15 mouse cellular contexts compared by ENCODE assay signal in the genomic region with DNA sequence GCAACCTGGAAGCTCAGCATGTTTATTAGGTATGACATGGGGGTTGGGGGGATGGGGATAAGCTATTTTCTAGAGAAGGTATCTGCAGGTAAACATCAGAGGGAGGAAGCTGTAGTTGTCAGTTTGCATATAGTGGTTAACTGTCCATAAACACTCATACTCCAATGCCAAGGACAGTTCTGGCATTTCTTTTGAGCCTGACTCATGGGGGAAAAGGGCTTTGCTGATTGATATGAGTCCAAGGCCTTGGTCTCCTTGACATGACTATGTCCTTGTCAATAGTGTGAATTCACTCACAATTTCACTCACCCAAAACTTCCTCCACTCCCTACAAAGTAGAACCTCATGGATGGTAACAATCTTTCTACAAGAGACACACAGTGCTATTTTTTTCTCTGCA. TPM values are rescaled to one million over a fixed set of nuclear protein-coding genes. Genes with fewer than 3 reads are reported as not detected.
"Had no signal": no experiment of that assay in that cellular context is flagged by ENCODE, and none has a peak within 500 bp of the region (broad histone marks: within the 10 kb centered on the region; RNA-seq: fewer than 3 reads in every experiment).

No protein-coding gene starts in this region.

- DNase-seq: lung, adult 18-20 months; lung, embryonic 14.5 days; lung, postnatal 10 days; lung, postnatal 4 days; midbrain, embryonic 14.5 days; retina, postnatal 1 day; right cerebral cortex, adult 18-20 months; right cerebral cortex, postnatal 25 days; right cerebral cortex, postnatal 4 days; spleen, adult 18-20 months; thymus, adult 18-20 months; thymus, postnatal 14 days; thymus, postnatal 36 days had no signal

RNA-seq across cellular contexts. Expression of gene Olfr38, which starts 8.4 kb away (rescaled TPM):
- total RNA-seq: megakaryocyte, adult 5-6 weeks; megakaryocyte-erythroid progenitor cell, adult 5-6 weeks had no signal

RNA-seq across cellular contexts. Expression of gene Olfr453, which starts 8.7 kb away (rescaled TPM):
- total RNA-seq: megakaryocyte, adult 5-6 weeks; megakaryocyte-erythroid progenitor cell, adult 5-6 weeks had no signal

RNA-seq across cellular contexts. Expression of gene Olfr452, which starts 37.0 kb away (rescaled TPM):
- total RNA-seq: megakaryocyte, adult 5-6 weeks; megakaryocyte-erythroid progenitor cell, adult 5-6 weeks had no signal
